Mouse (Mus musculus) brain, embryonic 14.5 days (tissue): ENCODE data around the gene Anp32b.

Experiments
- CTCF ChIP-seq: fragments of 200-500 bp; IDR thresholded peaks from 2 replicates; pipeline ENCODE4 v1.5.1; 2012; ENCODE audit warnings: inconsistent platforms, mild to moderate bottlenecking, moderate library complexity, borderline replicate concordance; ENCODE audit not compliant: insufficient read depth, insufficient read length; ENCODE audit errors: extremely low read depth
- POLR2A ChIP-seq: fragments of 200-500 bp; IDR thresholded peaks from 2 replicates; pipeline ENCODE4 v1.6.1; 2012; ENCODE audit warnings: mild to moderate bottlenecking, inconsistent platforms, borderline replicate concordance; ENCODE audit not compliant: poor library complexity, insufficient read depth, insufficient read length, severe bottlenecking; ENCODE audit errors: extremely low read depth

DNA sequence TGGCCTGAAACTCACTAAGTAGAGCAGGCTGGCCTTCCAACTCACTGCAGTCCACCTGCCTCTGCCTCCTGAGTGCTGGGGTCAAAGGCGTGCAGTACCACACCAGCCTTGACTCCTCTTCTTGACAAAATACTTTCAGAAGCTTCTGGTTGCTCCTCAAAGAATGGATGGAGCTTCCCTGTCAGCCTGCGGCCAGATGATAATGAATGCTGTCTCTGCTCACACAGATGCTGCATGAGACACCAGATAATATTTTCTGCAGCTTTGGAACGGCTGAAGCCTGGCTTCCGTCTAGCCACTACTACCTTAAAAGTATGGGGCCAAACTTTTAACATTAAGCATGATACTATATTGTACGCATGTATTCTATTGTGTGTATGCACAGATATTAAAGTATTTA lies 40.0 kb upstream of the Anp32b start:
- no peak for TF ChIP-seq POLR2A
- no peak for TF ChIP-seq CTCF
